Mouse (Mus musculus): ENCODE results near the gene Slc25a13. TPM values are rescaled to one million over a fixed set of nuclear protein-coding genes. Genes with fewer than 3 reads are reported as not detected.

Gene Slc25a13
- polyA plus RNA-seq (2014; fragmentation: Illumina TruSeq; extraction: RNeasy Lipid Tissue Mini Kit (QIAGEN cat#74804)), result 77.6 TPM

GRCm38 (mm10) chr6:6216507-6217285 lies at the start of gene Slc25a13:
Gene Slc25a13, minus strand, starts transcription at chr6:6217173.

